31 mouse cellular contexts compared by ENCODE assay signal in the genomic region with DNA sequence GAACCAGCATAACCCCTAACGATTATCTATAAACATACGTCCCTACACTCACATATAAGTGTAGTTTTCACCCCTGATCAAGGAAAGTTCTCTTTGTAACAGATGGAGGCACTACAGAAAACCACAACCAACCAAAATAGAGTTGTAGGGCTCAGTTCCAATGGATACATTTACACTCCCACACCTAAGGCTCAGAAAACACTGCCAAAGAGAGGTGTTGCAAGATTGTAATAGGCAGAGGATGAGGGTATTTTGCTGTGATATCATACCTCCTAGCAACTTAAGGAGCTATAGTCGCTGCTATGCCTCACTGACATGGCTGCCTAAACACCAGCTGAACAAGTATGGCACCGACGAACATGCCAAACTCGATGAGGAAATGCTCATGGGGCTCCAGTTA. TPM values are rescaled to one million over a fixed set of nuclear protein-coding genes. Genes with fewer than 3 reads are reported as not detected.
"Had no signal": no experiment of that assay in that cellular context is flagged by ENCODE, and none has a peak within 500 bp of the region (broad histone marks: within the 10 kb centered on the region; RNA-seq: fewer than 3 reads in every experiment).

No protein-coding gene starts in this region.

- H3K4me1 ChIP-seq: embryonic facial prominence, embryonic 10.5 days; embryonic facial prominence, embryonic 12.5 days; embryonic facial prominence, embryonic 13.5 days; embryonic facial prominence, embryonic 15.5 days; forebrain, embryonic 10.5 days; forebrain, embryonic 12.5 days; forebrain, embryonic 13.5 days; forebrain, embryonic 15.5 days; heart, embryonic 10.5 days had no signal

- DNase-seq: cerebellum, adult 2 months; cerebellum, adult 8-10 months; cerebellum, adult 9-10 months; cerebellum, adult 9-11 months; cerebellum, postnatal 10 days; cerebellum, postnatal 14 days; cerebellum, postnatal 25 days; cerebellum, postnatal 36 days; embryo, embryonic 11 days; forebrain, postnatal 0 days; gastrocnemius, adult 2 months; gastrocnemius, postnatal 10 days; gastrocnemius, postnatal 14 days; gastrocnemius, postnatal 25 days; gastrocnemius, postnatal 36 days; heart, adult 11 months; heart, adult 18-20 months; heart, adult 2 months had no signal

- H3K27ac ChIP-seq: embryonic facial prominence, embryonic 10.5 days; embryonic facial prominence, embryonic 12.5 days; embryonic facial prominence, embryonic 13.5 days; embryonic facial prominence, embryonic 15.5 days; forebrain, embryonic 10.5 days; forebrain, embryonic 12.5 days; forebrain, embryonic 13.5 days; forebrain, embryonic 15.5 days; gastrocnemius, adult 2 months; heart, adult 2 months; heart, embryonic 10.5 days had no signal

- ATAC-seq: forebrain, embryonic 13.5 days; forebrain, embryonic 15.5 days; forebrain, embryonic 16.5 days; forebrain, postnatal 0 days had no signal

- H3K9me3 ChIP-seq: embryonic facial prominence, embryonic 12.5 days; embryonic facial prominence, embryonic 13.5 days; embryonic facial prominence, embryonic 15.5 days; forebrain, embryonic 12.5 days; forebrain, embryonic 13.5 days; forebrain, embryonic 15.5 days; heart, embryonic 10.5 days had no signal

- H3K27me3 ChIP-seq: embryonic facial prominence, embryonic 12.5 days; embryonic facial prominence, embryonic 13.5 days; embryonic facial prominence, embryonic 15.5 days; forebrain, embryonic 12.5 days; forebrain, embryonic 13.5 days; forebrain, embryonic 15.5 days had no signal

- H3K4me3 ChIP-seq: embryonic facial prominence, embryonic 10.5 days; embryonic facial prominence, embryonic 12.5 days; embryonic facial prominence, embryonic 13.5 days; embryonic facial prominence, embryonic 15.5 days; erythroblast, embryonic 14.5 days; forebrain, embryonic 10.5 days; forebrain, embryonic 12.5 days; forebrain, embryonic 13.5 days; forebrain, embryonic 15.5 days; gastrocnemius, adult 2 months; heart, adult 2 months; heart, embryonic 10.5 days had no signal

- H3K4me2 ChIP-seq: embryonic facial prominence, embryonic 12.5 days; embryonic facial prominence, embryonic 13.5 days; embryonic facial prominence, embryonic 15.5 days; forebrain, embryonic 12.5 days; forebrain, embryonic 13.5 days; forebrain, embryonic 15.5 days had no signal

- H3K9ac ChIP-seq: embryonic facial prominence, embryonic 12.5 days; embryonic facial prominence, embryonic 13.5 days; embryonic facial prominence, embryonic 15.5 days; forebrain, embryonic 12.5 days; forebrain, embryonic 13.5 days; forebrain, embryonic 15.5 days; forebrain, postnatal 0 days had no signal

- H3K36me3 ChIP-seq: embryonic facial prominence, embryonic 10.5 days; embryonic facial prominence, embryonic 12.5 days; embryonic facial prominence, embryonic 13.5 days; embryonic facial prominence, embryonic 15.5 days; forebrain, embryonic 10.5 days; forebrain, embryonic 12.5 days; forebrain, embryonic 15.5 days; heart, embryonic 10.5 days had no signal

RNA-seq across cellular contexts. Expression of a gene that starts 44.4 kb away (rescaled TPM):
- total RNA-seq: common myeloid progenitor, adult 5-6 weeks; granulocyte monocyte progenitor cell, adult 5-6 weeks had no signal
- polyA plus RNA-seq: erythroblast, embryonic 14.5 days had no signal
